Mouse (Mus musculus) splenic B cell, adult 2 months (primary cell): ENCODE data around the gene Trim27.

Source experiments
- DNase-seq: peaks from one replicate; pipeline ENCODE4 v3.0.0-alpha.2; 2011; ENCODE audit warnings: low read depth, low spot score
- H3K27me3 ChIP-seq: 2 replicates; pipeline ENCODE4 v1.6.1; 2012; ENCODE audit warnings: mild to moderate bottlenecking, low read length, moderate library complexity, mixed read lengths; ENCODE audit not compliant: control insufficient read depth, poor library complexity, insufficient read depth, severe bottlenecking
- H3K36me3 ChIP-seq: 2 replicates; pipeline ENCODE4 v1.6.1; 2012; ENCODE audit warnings: mild to moderate bottlenecking, low read length, moderate library complexity, mixed read lengths; ENCODE audit not compliant: control insufficient read depth, poor library complexity, insufficient read depth, severe bottlenecking

Trim27 gene

DNA sequence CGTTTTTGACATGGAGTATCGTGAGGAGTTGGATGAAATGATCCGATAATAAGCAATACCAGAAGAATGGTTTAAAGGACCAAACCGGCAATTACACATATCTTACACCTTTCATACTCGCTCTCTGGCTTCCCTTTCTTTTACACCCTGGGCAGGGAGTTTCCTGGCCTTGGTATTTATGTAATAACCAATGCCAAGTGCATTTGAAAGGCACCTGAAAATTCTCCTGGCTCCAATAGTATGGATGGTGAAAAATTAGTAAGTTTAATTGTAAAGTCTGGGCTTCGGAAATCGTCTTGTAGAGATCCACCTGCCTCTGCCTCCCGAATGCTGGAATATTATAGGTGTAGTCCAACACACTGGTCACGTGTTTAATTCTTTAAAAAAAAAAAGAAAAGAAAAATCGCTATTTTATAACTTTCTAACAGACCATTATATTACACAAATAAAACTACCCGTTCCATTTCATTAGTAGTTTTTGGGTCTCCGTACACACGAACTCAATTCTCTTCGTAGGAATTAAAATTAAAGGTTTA lies 10.1 kb upstream of the Trim27 start:
- no peaks in the 10 kb centered on the region for H3K27me3 ChIP-seq
- no peaks in the 10 kb centered on the region for H3K36me3 ChIP-seq
- peak; percentile 42 for DNase-seq

DNA sequence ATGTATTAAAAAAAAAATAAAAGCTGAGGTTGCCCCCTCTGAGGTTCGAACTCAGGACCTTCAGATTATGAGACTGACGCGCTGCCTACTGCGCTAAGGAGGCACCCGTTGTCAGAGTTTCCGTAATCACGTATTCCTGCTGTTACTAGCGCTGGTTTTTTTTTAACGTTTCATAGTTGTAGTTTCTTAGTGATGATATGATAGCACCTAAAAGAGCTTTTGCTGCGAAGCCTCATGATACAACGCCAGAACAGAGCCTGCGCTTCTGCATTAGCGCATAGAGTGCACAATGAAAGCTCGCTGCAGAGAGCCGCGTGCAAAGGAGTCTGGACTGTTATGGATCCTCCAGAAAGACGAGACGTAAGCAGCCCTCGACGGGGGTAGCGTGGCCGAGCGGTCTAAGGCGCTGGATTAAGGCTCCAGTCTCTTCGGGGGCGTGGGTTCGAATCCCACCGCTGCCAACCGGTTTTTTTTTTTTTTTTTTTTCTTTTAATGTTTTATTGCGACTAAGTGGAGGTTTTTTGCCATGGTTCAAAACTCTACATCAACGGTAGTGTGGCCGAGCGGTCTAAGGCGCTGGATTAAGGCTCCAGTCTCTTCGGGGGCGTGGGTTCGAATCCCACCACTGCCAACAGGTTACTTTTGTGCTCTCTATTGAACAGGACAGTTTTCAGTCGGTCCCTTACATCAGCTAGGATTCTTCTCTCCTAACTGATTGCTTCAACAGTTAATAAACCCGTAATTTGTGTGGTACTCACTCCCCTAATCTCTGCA lies 9.4 kb upstream of the Trim27 start:
- peak; percentile 93 for DNase-seq
- no peaks in the 10 kb centered on the region for H3K27me3 ChIP-seq
- H3K36me3 ChIP-seq: no peaks in the 10 kb centered on the region

DNA sequence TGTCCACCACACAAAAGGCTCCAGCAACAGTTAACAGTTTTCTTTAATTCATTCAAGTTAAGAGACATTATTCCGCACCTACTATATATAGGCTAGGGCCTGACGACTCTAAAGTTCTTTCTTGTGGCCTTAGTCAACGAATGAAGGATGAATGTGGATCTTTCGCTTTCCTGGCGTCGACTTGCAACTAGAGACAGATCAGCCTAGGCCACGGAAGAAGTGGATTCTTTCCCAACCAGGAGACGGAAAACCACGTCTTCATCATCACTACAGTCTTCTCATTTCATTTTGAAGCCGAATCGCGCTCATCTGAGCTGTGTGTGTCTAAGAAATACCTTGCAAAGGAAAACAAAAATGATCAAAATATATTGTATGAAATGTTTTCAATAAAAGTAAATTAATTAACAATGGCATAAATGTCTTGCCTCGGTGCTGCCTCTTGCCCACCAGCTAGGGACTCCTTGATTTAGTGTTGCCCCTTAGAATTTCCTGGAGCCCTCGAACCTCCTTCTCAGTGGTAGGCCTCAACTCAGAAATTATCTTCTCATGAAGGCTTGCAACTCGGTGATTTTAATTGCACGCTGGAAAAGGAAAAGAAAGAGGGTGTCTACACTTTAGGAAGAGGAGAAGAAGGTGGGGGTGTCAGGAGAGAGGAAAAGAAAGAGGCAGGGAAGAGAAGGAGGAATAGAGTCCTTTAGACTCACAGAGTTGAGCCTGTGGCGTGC lies 8.7 kb upstream of the Trim27 start:
- DNase-seq: no peak
- Histone ChIP-seq H3K36me3 (no peaks in the 10 kb centered on the region), H3K27me3 (no peaks in the 10 kb centered on the region)

- Histone ChIP-seq H3K27me3 (no peaks in the 10 kb centered on the region), H3K36me3 (no peaks in the 10 kb centered on the region)
- DNase-seq: peak; percentile 15
These were observed 8.1 kb upstream of the Trim27 start for GRCm38 (mm10) chr13:21171156-21171530.

- Histone ChIP-seq H3K27me3 (no peaks in the 10 kb centered on the region), H3K36me3 (no peaks in the 10 kb centered on the region)
- DNase-seq: peak; percentile 44
These were observed 7.6 kb upstream of the Trim27 start for GRCm38 (mm10) chr13:21171600-21172150.

GRCm38 (mm10) chr13:21172241-21173027 lies 6.8 kb upstream of the Trim27 start:
- peak; percentile 78 for DNase-seq
- no peaks in the 10 kb centered on the region for H3K27me3 ChIP-seq
- no peaks in the 10 kb centered on the region for H3K36me3 ChIP-seq

DNA sequence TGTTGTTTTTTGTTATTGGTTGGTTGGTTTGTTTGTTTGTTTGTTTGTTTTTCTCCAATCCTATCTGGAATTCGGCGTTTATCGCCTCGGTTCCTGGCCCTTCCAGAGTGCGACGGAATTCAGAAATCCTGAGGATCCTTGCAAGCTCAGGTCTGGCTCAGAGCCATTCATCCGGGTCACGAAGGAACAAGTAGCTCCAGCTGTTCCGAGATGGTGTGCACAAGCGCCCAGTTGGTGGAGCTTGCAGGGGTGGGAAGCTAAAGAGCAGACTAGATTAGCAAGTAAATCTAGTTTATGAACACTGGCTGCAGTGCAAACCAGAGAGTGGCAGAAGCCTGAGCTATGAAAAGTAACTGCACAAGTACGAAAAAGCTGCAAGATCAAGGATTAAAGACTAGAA lies 6.2 kb upstream of the Trim27 start:
- DNase-seq: peak; percentile 10
- Histone ChIP-seq H3K27me3 (no peaks in the 10 kb centered on the region), H3K36me3 (no peaks in the 10 kb centered on the region)

DNA sequence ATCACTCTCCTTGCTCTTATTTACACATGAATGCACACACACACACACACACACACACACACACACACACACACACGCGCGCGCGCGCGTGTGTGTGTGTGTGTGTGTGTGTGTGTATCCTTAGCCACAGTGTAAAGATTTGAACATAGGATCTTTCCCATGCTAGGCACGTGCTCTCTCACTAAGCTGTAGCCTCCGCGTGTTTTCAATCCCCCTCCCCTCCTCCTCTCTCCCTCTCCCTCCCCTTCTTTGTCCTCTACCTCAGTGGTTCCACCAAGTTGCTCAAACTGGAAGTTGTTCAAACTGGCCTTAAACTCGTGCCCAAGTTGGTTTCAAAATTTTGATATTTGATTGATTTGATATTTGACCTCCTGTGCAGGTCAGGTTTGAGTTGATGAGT lies 2.5 kb upstream of the Trim27 start:
- no peak for DNase-seq
- Histone ChIP-seq H3K27me3 (no peaks in the 10 kb centered on the region), H3K36me3 (no peaks in the 10 kb centered on the region)

DNA sequence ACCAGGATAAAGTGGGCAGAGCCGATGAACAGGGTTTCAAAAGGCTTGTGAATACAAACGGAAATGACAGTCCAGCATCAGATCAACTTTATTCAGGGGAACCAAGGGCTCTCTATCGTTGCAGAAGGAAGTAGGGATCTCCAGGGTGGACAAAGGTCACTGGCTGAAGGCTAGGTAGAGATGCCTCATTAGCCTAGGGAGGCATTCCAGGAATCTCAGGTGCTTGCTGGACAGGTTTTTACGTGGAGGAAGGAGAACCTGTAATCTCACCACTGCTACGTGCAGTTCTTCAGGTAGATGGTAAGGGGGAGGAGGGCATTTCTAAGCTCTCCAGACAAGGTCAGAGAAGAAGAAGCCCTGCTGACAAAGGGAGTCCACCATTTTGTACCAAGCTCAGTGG lies 1.6 kb upstream of the Trim27 start:
- DNase-seq: no peak
- Histone ChIP-seq H3K27me3 (no peaks in the 10 kb centered on the region), H3K36me3 (no peaks in the 10 kb centered on the region)

GRCm38 (mm10) chr13:21178364-21178763 lies 881 bp upstream of the Trim27 start:
- no peaks in the 10 kb centered on the region for H3K27me3 ChIP-seq
- no peaks in the 10 kb centered on the region for H3K36me3 ChIP-seq
- DNase-seq: no peak

DNA sequence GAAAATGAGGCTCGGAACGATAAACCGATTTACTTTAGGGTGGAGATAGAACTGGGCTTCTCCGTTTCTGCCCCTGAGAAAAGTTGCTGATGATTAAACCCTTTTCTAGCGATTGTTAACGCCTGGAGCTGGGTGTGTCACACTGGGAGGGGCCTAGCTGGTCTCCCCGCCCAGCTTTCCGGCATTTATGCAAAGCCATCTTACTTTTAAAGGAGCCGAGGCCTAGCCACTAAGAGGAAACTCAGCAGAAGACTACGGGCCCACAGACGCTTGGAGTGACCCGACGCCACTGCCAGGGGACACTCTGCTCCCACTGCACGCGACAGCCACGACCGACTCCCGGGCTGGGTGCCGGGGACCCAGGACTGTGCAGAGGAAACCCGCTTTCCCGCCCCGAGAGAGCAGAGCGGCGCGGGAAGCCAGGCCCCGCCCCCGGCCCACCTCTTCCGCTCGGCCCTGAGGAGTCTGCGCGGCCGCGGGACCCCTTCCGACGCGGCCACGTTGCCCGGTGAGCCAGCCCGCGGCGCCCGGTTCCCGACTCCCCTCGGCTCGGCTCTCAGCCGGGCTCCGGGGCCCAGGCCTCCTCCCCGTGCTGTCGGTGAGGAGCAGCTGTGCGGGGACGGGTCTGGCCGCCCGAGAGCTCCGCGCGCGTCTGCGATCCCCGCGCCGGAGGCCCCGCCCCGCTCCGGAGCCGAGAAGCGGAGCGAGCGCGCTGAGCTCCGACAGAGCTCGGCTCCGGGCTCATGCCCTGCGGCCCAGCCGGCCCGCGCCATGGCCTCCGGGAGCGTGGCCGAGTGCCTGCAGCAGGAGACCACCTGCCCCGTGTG lies 692 bp downstream of the Trim27 start:
- Histone ChIP-seq H3K27me3 (no peaks in the 10 kb centered on the region), H3K36me3 (peaks cover 5% of the 10 kb centered on the region; the same call in 1 of the 2 replicates)
- DNase-seq: peak; percentile 93

GRCm38 (mm10) chr13:21180551-21181530 lies 1.6 kb downstream of the Trim27 start:
- DNase-seq: peak; percentile 72
- no peaks in the 10 kb centered on the region for H3K27me3 ChIP-seq
- H3K36me3 ChIP-seq: peaks cover 5% of the 10 kb centered on the region; the same call in 1 of the 2 replicates

DNA sequence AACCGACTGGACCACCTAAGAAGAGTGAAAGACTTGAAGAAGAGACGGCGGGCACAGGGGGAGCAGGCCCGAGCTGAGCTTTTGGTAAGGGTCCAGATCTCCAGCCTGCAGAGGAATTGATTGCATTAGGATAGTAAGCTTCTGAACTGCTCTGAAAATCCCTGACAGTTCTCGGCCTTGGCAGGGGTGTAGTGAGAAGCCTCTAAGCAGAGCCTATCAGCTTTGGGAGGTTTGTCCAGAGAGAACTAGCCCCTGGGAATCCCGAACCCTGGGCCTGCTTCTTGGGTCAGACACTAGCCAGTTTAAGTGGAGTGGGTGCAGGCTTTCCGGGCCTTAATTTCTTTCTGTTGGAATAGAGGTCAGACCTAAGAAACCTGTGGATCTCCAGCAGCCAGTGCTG lies 2.8 kb downstream of the Trim27 start:
- H3K36me3 ChIP-seq: peaks cover 5% of the 10 kb centered on the region; the same call in 1 of the 2 replicates
- H3K27me3 ChIP-seq: no peaks in the 10 kb centered on the region
- no peak for DNase-seq
